Mouse (Mus musculus) erythroid progenitor cell, adult 5-6 weeks (primary cell): ENCODE results near the gene Cep170. TPM values are rescaled to one million over a fixed set of nuclear protein-coding genes. Genes with fewer than 3 reads are reported as not detected.
A peak's percentile ranks its signal among the peaks of the same experiment; 100 is the strongest.

Source experiments
- ATAC-seq: replicated peaks from 2 replicates; pipeline ENCODE4 v1.8.0; 2016; ENCODE audit warnings: moderate number of reproducible peaks, mild to moderate bottlenecking, moderate TSS enrichment, inconsistent platforms; ENCODE audit not compliant: poor library complexity, low FRiP score, severe bottlenecking
- total RNA-seq, 2 experiments: library from RNA; stranded (forward) in 1 of 2; stranded (reverse) in 1 of 2; fragments of 150-400 nt in 1 of 2; fragments of 186-747, 209-891 nt in 1 of 2; gene quantifications; 2 replicates each; pipeline versions ENCODE4 v1.2.3 to v1.2.4; 2015 to 2017; ENCODE audit warnings: low replicate concordance in 2 of 2

The Cep170 gene
- total RNA-seq, 2 experiments from 2014 or later, result 27.1 to 56.6 TPM

GRCm38 (mm10) chr1:176826931-176827330, 13.1 kb upstream of the Cep170 start:
- no peak for ATAC-seq

- ATAC-seq, result no peak
Observed at GRCm38 (mm10) chr1:176826186-176826585, 12.3 kb upstream of the Cep170 start.

- ATAC-seq, result no peak
Observed at GRCm38 (mm10) chr1:176825084-176825483, 11.2 kb upstream of the Cep170 start.

- ATAC-seq, result no peak
Observed at GRCm38 (mm10) chr1:176824611-176825010, 10.7 kb upstream of the Cep170 start.

- no peak for ATAC-seq
Observed at GRCm38 (mm10) chr1:176823889-176824288, 10.0 kb upstream of the Cep170 start.

- no peak for ATAC-seq
Observed at GRCm38 (mm10) chr1:176822949-176823348, 9.1 kb upstream of the Cep170 start.

- ATAC-seq, result peak; percentile 75
Observed at GRCm38 (mm10) chr1:176821929-176822328, 8.1 kb upstream of the Cep170 start.

GRCm38 (mm10) chr1:176818763-176819162, 4.9 kb upstream of the Cep170 start:
- ATAC-seq, result no peak

GRCm38 (mm10) chr1:176818147-176818546, 4.3 kb upstream of the Cep170 start:
- no peak for ATAC-seq

- no peak for ATAC-seq
Observed at GRCm38 (mm10) chr1:176816728-176817127, 2.9 kb upstream of the Cep170 start.

GRCm38 (mm10) chr1:176814591-176815062, 760 bp upstream of the Cep170 start, which contains the start of gene Sdccag8:
Gene Sdccag8 (plus strand): TSS chr1:176814660.
- ATAC-seq, result peak; percentile 89

- ATAC-seq, result peak; percentile 35
Observed at GRCm38 (mm10) chr1:176813292-176814035, 403 bp downstream of the Cep170 start.

- no peak for ATAC-seq
Observed at GRCm38 (mm10) chr1:176812491-176813291, 1.2 kb downstream of the Cep170 start.

- no peak for ATAC-seq
Observed at GRCm38 (mm10) chr1:176811892-176812291, 2.0 kb downstream of the Cep170 start.

GRCm38 (mm10) chr1:176810161-176810560, 3.7 kb downstream of the Cep170 start:
- ATAC-seq, result no peak

- ATAC-seq, result no peak
Observed at GRCm38 (mm10) chr1:176800728-176801365, 13.0 kb downstream of the Cep170 start.

GRCm38 (mm10) chr1:176798673-176799072, 15.2 kb downstream of the Cep170 start:
- no peak for ATAC-seq

GRCm38 (mm10) chr1:176792175-176792574, 21.7 kb downstream of the Cep170 start:
- ATAC-seq, result no peak

- no peak for ATAC-seq
Observed at GRCm38 (mm10) chr1:176789326-176789725, 24.5 kb downstream of the Cep170 start.

- ATAC-seq, result no peak
Observed at GRCm38 (mm10) chr1:176774533-176774932, 39.3 kb downstream of the Cep170 start.
